Mouse (Mus musculus): ENCODE results near the gene Kirrel3.

Kirrel3 gene

DNA sequence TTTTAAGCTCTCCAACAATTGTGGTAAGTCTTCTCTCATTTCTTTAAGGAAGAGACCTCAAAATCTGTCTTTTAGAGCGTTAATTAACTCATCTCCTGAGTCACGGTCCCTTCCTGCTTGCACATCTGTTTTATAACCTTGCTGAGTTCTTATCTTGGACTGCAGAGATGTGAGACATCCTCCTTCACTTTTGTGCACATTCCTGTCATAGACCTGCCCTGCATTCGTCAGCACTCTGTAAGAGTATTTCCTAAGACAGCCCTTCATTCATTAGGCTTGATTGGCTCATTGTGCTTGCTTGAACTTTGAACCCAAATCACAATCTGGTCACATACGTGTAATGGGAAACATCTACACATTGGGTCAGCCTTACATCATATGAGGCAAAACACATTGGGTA, 114.6 kb downstream of the Kirrel3 start:
- DNase-seq (ENCODE audit: low read depth, low spot score) = no peak

DNA sequence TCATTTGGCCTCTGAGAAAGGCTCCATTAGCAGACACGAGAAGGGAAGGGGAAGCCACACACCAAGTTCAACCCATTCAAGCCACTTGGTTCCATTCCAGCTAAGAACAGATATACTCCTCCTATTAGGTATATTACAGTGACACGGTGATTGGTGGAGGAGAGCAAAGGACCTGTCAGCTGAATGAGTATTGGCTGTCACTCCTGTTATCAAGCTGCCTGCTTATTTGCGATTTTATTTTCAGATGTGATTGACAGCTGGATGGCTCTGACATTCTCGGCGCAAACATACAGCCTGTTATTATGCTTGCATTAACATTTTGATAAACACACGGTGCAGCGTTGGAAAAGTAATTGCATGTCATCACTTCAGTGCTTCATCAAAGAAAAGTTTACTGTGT, 118.1 kb downstream of the Kirrel3 start:
- no peak for DNase-seq (ENCODE audit: low read depth, low spot score)

DNA sequence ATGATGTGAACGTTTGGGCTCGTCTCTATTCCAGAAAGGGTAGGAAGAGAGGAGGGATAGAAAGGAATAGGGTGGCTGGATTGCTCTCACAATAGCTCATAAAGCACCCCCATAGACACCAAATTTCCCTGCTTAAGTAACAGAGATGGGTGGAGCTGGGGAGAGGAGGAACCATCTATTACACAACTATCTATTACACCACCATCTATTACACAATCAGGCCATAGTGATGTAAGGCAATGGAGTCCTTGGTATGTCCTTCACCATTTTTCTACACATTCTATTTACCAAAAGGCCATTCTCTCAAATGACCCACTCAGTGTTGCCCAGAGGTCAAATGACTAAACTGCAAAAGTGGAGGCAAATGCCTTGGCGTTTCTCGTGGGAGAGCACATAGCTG, 119.2 kb downstream of the Kirrel3 start:
- DNase-seq (ENCODE audit: low read depth, low spot score) = no peak

DNA sequence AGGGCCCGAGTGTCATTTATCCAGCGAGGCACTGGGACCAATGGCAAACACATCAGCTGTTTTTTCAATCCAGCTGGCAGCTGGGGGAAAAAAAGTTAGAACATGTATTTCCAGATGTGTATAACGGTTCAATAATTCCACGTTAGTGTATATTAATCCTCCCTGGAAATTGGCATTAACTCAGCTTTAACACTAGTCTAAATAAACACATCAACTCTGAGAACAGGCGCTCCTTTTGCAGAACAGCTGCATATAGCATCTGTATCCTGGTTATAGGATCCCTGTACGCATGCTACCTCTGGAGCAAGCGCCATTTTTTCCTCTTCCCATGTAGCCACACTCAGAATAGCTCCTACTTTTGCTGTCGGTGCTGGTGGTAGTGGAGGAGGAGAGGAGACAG, 119.8 kb downstream of the Kirrel3 start:
- no peak for DNase-seq (ENCODE audit: low read depth, low spot score)

DNA sequence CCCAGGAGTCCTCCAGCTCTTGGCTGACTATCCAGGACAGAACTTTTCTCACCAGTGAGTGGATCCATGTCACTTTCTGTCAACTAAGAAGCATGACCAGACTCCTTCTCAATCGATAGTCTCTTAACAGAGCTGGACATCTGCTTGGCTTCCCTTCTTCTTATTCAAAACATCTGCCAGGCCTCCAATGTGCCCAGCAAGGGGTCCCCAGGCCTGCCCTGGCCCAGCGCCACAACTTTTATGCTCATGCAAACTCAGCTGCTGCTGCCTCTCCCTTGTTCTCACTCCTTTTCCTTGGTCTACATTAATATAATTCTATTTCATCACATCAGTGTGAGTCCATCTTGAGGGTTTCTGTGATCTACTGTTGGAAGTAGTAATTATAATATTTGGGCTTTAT, 122.3 kb downstream of the Kirrel3 start:
- no peak for DNase-seq (ENCODE audit: low read depth, low spot score)

DNA sequence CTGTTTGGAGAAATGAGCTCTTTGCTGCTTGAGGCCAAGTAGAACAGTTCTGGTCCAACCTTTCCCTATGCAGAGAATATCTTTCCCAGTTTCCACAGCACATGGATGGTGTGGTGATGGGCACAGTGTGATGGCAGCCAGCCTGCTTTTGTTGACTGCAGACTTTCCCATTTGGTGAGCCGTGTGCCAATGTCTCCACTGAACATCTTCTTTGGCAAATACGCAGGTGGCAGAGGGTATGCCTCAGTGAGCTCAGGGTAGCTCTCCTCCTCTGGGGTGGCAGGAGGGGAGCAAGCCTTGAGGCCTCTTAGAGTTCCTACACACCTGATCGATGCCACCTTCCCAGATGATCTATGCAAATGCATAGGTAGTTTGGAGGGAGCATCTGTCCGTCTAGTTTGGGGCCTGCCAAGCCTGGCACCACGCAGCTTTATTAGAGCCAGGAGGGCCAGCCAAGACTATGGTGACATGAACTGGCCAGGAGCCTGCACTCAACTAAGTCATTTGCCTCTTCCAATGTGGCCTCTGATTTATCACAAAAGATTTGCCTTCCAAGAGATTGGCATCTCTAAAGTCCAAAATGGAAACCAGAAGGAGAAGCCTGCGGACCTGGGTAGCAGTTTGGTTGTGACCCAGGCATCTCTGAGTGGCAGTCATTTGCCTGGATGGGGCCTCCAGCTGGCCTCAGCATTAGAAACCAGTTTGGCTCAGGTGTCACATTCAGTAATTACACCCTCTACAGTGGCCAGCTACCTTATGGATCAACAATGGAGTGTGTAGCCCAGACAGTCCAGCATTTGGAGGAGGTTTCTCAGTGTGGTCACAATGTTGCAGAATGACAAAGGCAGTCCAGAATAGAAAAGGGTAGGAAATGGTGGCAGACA, 127.4 kb downstream of the Kirrel3 start:
- DNase-seq (ENCODE audit: low read depth, low spot score) = no peak

DNA sequence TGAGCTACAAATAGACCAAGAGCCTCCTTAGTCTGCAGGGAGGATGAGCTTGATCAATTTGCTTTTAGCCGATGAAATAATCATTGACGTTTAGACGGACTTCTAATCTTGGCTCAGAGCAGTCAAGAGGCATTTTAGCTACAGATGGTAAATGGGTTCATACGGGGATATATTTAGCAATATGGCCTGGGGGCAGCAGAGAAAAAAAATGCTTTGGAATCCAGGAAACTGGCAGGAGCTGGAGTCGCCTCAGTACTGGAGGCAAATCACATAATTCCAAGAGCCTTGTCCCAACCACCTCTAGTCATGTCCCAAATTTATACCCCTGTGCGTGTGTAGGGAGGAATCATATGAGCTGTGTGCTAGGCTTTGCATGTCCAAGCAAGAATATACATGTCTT, 132.4 kb downstream of the Kirrel3 start:
- DNase-seq (ENCODE audit: low read depth, low spot score) = no peak

DNA sequence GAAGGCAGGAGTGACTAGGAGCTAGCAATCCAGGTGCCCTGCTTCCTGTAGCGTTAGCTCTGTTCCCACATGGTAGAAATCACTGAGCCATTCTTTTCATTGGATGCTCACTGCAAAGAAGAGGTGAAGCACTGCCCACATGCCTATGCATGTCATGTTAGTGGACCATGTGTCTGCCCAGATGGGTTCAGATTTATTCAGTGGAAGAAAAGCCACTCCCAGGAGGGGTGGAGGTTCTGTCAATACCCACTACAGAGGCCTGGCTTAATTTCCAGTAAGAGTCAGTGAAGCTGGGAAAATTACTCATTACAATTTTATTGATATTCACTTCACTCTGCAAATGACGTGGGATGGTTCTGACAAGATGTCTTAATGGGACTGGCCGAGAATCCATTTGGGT, 134.2 kb downstream of the Kirrel3 start:
- no peak for DNase-seq (ENCODE audit: low read depth, low spot score)

DNA sequence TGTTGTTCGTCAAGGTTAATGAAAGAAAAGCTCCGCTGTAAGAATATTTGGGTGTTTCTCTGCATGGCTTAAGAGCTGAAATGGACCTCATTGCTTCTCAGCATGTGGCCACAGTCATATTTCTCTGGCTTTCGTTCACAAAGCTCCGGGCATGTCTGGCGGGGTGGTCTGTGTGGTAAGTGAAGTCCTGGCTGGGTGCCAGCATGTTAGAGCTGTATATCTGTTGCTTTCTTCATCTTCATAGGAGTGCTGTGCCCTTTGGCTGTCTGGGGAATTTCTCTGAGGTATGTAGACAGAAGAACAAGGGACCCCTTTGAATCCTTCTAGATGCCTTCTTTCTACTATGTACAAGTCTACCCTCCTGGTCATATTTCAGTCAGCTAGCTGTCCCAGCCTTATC, 137.8 kb downstream of the Kirrel3 start:
- no peak for DNase-seq (ENCODE audit: low read depth, low spot score)

DNA sequence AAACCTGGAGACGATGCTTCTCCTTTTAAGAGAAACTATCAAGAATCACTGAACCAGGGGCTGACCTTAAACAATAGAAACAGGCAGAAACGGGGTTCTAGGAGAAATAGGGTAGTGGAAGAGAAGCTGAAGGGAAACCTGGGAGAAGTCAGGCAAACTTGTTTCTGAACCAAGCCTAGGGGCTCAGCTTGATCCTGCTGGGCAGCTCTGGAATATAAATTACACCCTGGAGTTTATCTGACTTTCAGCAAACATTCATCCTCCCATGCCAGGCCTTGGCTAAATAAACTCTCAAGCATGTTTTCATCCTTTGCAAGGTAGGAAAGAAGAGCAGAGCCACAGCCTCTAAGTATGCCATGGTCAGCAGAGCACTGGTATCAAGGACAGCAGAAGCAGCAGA, 138.3 kb downstream of the Kirrel3 start:
- DNase-seq (ENCODE audit: low read depth, low spot score) = no peak

DNA sequence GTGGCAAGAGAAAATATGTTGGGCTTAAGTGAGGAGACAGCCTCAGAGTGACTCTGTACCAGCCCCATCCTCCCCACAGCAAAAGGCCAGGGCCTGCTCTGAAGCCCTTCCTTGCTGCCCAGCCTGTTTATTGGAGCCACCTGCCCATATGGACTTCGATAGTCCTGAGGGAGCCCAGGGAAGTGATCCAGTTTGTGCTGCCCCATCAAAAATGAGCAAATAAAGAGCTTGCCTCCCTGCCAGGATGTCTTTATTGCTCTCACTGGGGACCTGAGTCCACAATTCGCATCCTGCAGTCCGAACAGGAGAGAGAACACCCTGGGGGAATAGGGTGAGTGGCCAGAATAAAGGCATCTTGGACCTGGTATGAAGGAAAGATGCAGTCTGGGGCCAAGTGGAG, 143.1 kb downstream of the Kirrel3 start:
- no peak for DNase-seq (ENCODE audit: low read depth, low spot score)

DNA sequence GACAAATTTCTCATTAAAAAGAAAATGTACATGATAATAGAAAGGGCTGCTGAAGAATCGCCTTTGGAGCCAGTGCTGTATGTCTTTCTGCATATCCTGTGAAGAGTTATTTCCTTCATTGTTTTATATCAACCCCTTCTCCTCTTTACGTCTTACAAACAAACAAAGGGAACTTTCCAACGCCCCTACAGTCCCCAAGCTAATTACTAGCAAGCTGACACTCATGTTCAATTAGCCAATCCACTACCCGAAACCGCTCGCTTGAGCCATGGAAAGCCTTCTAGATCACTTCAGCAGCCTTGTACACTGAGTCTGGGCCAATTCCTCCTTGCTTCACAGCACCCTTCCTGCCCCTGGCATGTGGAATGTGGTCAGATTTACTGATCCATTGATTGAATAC, 150.0 kb downstream of the Kirrel3 start:
- no peak for DNase-seq (ENCODE audit: low read depth, low spot score)

DNA sequence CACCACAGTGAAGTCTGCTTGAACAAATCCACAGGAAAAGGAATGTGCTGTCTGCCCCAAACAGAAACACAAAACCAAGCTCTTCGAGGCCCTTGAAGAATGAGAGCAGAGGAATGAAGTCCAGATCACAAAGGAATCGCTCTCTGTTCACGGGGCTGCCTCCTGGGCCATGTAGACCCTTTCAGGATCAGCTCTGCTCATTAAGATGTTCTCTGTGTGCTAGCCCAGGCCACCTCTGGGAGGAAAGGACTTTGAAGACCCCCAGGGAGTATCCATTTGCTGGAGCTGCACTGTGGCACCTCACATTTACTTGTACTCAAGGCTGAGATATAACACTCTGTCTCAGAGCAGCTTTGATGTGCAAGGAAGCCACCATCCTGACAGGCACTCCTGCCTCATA, 158.2 kb downstream of the Kirrel3 start:
- no peak for DNase-seq (ENCODE audit: low read depth, low spot score)

DNA sequence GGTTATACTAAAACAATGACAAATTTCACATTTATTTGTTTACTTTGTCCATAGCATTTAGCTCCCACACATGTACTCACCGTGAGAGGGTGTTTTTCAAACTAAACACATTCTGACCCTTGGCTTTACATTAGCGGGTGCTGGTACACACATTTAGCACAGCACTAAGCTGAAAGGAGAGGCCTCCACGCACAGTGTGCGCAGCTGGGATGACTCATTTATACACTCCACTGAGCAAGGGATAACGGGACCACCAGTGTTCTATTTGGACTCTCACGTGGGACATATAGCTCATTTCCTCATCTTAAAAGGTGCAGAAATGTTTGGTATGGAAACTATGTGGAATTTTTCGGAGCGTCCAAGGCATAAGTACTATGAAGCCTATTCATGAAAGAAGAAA, 158.7 kb downstream of the Kirrel3 start:
- no peak for DNase-seq (ENCODE audit: low read depth, low spot score)

DNA sequence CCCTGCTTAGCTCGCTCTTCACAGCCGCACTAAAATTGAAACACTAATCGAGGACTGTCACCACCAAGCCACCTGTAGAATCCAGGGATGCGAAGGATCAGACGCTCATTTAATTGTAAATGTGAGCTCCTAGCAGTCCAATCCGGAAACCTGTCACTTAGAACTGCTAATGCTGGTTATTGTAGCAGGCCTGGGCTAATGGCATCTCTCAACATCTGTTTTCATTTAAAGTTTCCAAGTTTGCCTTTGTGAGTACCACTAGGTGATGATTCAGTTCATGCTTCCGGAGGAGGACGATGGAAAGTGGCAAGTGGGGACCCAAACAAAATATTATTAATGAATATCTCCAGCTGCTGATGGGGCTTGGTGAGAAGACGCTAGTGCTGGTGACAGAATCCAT, 161.1 kb downstream of the Kirrel3 start:
- DNase-seq (ENCODE audit: low read depth, low spot score) = no peak

DNA sequence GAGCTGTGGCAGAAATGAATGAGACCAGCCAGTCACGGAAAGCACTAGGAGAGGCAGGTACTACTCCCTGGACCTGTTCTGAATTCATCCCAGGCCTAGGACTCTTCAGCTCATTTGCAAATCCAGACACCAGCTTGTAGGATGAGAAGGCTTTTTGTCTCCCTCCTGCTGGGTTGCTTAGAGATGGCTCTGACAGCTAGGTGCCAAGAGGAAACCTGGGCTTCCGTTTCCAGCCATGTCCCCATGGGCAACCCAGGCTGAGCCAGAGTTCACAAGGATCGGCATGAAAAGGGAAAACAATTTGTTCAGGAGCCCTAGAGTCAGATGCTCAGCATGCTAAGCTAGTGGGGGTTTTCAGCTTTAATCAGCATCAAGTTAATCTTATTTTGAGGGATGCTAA, 166.6 kb downstream of the Kirrel3 start:
- DNase-seq (ENCODE audit: low read depth, low spot score) = no peak

DNA sequence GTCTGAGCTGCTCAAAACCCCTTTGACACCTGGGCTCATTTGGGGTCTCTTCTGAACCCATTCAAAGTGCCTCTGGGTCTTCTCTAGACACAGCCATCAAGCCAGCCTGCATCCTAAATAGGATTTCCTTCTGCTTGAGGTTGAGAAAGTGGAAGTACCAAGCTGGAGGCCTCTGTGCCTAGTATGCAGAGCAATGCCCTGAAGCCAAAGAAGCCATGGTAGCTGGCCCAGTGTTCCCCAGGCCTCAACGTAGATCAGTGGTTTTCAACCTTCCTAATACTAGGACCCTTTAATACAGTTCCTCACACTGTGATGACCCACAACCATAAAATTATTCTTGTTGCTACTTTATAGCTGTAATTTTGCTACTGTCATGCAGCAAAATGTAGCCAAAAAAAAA, 167.4 kb downstream of the Kirrel3 start:
- no peak for DNase-seq (ENCODE audit: low read depth, low spot score)

DNA sequence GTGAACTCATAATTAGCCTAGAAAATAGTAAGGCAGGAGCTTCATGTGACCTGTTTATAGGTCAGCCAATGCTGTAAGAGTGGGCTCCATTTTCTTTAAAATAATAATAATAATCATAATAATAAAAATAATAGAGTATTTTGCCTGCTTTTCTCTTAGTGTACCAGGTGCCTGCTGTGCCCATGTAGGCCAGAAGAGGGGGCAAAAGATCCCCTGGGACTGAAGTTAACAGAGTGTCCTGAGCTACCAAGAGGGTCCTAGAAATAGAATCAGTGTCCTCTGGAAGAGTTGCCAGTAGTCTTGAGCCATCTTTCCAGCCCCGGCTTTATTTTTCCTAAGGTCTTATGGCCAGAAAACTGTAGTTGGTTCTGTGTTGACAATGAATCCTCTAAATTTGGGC, 174.9 kb downstream of the Kirrel3 start:
- no peak for DNase-seq (ENCODE audit: low read depth, low spot score)

DNA sequence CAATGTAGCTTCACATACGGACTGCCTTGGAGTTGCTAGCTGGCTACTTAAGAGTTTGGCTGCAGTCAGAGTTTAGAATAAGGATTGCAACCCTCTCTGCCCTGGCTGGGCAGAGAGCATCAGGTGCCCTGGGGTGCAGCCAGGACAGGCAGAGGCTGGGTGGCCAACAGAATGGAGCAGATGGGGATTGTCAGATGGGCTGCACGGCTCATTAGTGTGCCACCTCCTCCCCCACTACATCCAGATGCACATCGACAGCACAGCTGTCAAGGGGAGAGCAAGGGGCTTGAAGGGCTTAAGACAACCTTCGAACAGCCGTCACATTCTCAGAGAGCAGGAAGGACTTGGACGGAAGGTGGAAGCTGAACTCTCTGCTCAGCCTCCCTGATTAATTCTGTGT, 177.7 kb downstream of the Kirrel3 start:
- DNase-seq (ENCODE audit: low read depth, low spot score) = no peak

DNA sequence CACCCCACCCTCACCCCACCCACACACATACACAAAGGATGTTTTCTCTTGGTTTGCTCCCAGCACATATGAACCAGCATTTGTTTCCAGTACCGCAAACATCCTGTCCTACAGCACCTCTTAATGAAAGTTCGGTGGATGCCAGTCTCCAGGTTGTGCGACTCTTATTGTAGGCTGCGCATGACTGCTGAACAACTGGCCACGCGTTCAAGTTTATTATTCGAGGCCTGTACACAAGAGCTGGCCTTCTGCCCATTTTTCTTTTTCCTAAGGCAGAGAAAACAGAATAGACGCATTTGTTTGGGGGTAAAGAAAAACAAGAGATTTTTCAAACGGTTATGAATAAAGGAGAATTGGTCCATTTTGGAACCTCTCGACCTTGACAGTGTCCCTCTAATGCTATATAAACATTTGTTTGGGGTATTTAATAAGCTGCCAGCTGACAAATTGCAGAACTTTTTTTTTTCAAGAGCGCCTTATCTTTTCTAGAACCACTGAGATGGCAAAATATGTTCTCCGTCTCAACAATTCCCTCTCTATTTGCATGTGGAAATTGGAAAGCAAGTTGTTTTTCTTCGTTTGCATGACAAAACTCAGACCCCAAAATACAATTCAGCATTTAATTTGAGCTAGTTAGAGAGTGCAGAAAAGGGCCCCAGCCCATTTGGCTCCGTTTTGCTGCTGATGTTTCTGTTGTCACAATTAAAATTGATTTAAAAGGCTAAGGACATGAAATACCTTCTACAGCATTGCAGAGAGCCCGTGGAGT, 179.9 kb downstream of the Kirrel3 start:
- no peak for DNase-seq (ENCODE audit: low read depth, low spot score)

DNA sequence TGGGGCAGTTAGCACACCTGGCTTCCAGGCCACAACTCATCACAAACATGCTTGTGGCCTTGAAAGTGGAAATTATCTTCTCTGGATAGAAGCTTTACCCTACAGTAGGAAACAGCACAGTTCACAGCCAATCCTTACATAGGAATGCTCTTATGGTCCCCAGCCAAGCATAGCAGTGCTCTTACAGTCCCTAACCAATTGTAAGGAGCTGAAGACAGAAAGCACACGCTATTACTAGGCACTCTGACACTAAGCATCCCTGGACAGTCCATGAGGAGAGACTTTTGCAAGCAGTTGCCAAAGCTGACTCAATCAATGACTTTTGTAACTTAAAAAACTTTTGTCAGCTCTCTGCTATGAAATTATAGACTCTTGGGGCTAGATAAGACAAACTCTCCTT, 181.5 kb downstream of the Kirrel3 start:
- DNase-seq (ENCODE audit: low read depth, low spot score) = no peak

DNA sequence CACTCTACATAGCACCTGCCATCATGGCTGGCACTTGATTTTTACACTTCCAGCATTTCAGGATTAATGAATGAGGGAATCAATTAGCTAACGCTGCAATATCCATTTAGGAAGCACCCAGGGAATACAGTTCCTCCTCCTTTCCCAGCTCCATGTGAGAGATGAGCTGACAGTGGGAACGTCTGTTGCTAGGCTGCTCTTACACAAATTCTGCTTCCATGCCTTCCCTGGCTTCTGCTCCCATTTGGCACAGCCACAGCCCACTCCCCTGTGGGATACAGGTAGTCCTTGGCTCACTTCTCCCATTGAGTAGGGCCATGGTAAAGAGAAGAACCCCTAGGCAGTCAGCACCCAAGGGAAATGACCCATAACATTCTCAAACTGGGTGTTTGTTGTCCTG, 185.2 kb downstream of the Kirrel3 start:
- no peak for DNase-seq (ENCODE audit: low read depth, low spot score)

DNA sequence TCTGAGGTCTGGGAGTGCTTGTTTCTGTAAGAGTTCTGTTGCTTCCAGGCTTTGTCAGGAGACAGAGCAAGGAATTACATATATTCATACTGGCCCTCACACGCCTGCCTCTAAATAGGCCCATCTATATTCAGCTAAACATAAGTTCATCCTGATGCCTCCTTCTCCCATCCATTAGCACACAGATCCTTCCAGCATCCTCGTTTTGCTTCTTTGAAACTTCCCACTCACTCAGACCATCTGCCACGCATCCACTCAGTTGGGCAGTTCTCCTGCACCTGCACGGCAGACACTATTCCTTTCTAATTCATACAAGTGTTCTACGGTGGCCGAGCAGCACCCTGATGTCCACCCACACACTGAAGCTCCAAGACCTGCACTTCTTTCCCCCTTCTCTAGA, 201.1 kb downstream of the Kirrel3 start:
- DNase-seq (ENCODE audit: low read depth, low spot score) = no peak
